Mouse (Mus musculus) liver, postnatal 0 days (tissue): Measurements from ENCODE around the gene Mapt.

Experiments used
- CTCF ChIP-seq: sonication (generic); IDR thresholded peaks from 2 replicates; pipeline ENCODE4 v1.5.1; 2016; ENCODE audit warnings: antibody characterized with exemption, low read depth
- EP300 ChIP-seq: IDR thresholded peaks from 2 replicates; pipeline ENCODE4 v1.6.1; 2016; ENCODE audit warnings: antibody characterized with exemption, low read depth, mild to moderate bottlenecking

- TF ChIP-seq CTCF: no peak
- TF ChIP-seq EP300: no peak
These were observed 39.3 kb downstream of the Mapt start for GRCm38 (mm10) chr11:104270452-104270851.
